Mouse (Mus musculus) myocyte (in vitro differentiated cells): Measurements from ENCODE around the gene Arf1. TPM values are rescaled to one million over a fixed set of nuclear protein-coding genes. Genes with fewer than 3 reads are reported as not detected.

Experiments
- H3K27me3 ChIP-seq: one replicate; pipeline ENCODE4 v1.6.1; 2011; ENCODE audit not compliant: control insufficient read depth, insufficient read depth, insufficient read length
- H3K36me3 ChIP-seq: one replicate; pipeline ENCODE4 v1.6.1; 2011; ENCODE audit not compliant: control insufficient read depth, insufficient read depth
- H3K4me2 ChIP-seq: one replicate; pipeline ENCODE4 v1.6.1; 2011; ENCODE audit warnings: low read depth, control low read depth
- H3K4me3 ChIP-seq: one replicate; pipeline ENCODE4 v1.5.1; 2011; ENCODE audit warnings: mild to moderate bottlenecking, control low read depth, moderate library complexity
- H3K79me2 ChIP-seq: one replicate; pipeline ENCODE4 v1.6.1; 2011; ENCODE audit not compliant: control insufficient read depth, insufficient read depth
- H3ac ChIP-seq: one replicate; pipeline ENCODE4 v1.6.1; 2011; ENCODE audit not compliant: control insufficient read depth, insufficient read length
- CEBPB ChIP-seq: IDR thresholded peaks from 2 replicates; pipeline ENCODE4 v1.6.1; 2011; ENCODE audit warnings: mild to moderate bottlenecking, moderate library complexity; ENCODE audit not compliant: poor library complexity, insufficient read depth, severe bottlenecking
- E2F4 ChIP-seq: IDR thresholded peaks from one replicate; pipeline ENCODE4 v1.6.1; 2011; ENCODE audit warnings: mild to moderate bottlenecking, control low read depth, moderate library complexity; ENCODE audit not compliant: insufficient read depth
- MAX ChIP-seq: IDR thresholded peaks from one replicate; pipeline ENCODE4 v1.6.1; 2011; ENCODE audit warnings: low read depth, mild to moderate bottlenecking, control low read depth
- MYOD1 ChIP-seq, 3 experiments: IDR thresholded peaks; one replicate each; pipeline ENCODE4 v1.6.1; 2011; ENCODE audit warnings: control low read depth in 2 of 3, low read depth in 2 of 3, mild to moderate bottlenecking in 2 of 3, moderate library complexity in 1 of 3; ENCODE audit not compliant: insufficient read length in 2 of 3, control insufficient read depth in 1 of 3
- MYOG ChIP-seq, 3 experiments: IDR thresholded peaks; one replicate each; pipeline ENCODE4 v1.6.1; 2011; ENCODE audit warnings: control low read depth in 2 of 3, low read depth in 2 of 3, mild to moderate bottlenecking in 2 of 3; ENCODE audit not compliant: insufficient read length in 2 of 3, control insufficient read depth in 1 of 3, insufficient read depth in 1 of 3
- POLR2A ChIP-seq: IDR thresholded peaks from one replicate; pipeline ENCODE4 v1.6.1; 2011; ENCODE audit warnings: low read depth, mild to moderate bottlenecking, control low read depth, moderate library complexity; ENCODE audit not compliant: insufficient read length
- POLR2AphosphoS2 ChIP-seq: IDR thresholded peaks from one replicate; pipeline ENCODE4 v1.6.1; 2011; ENCODE audit warnings: low read depth, control low read depth; ENCODE audit not compliant: insufficient read length
- REST ChIP-seq: IDR thresholded peaks from one replicate; pipeline ENCODE4 v1.6.1; 2011; ENCODE audit warnings: mild to moderate bottlenecking, control low read depth, moderate library complexity; ENCODE audit not compliant: insufficient read depth, insufficient read length
- SRF ChIP-seq: IDR thresholded peaks from one replicate; pipeline ENCODE4 v1.6.1; 2011; ENCODE audit warnings: low read depth; ENCODE audit not compliant: control insufficient read depth, insufficient read length
- TCF12 ChIP-seq: IDR thresholded peaks from one replicate; pipeline ENCODE4 v1.6.1; 2011; ENCODE audit warnings: mild to moderate bottlenecking, control low read depth; ENCODE audit not compliant: poor library complexity, insufficient read depth, severe bottlenecking
- TCF3 ChIP-seq: IDR thresholded peaks from one replicate; pipeline ENCODE4 v1.6.1; 2011; ENCODE audit warnings: low read depth, control low read depth; ENCODE audit not compliant: insufficient read length
- USF1 ChIP-seq: IDR thresholded peaks from one replicate; pipeline ENCODE4 v1.6.1; 2011; ENCODE audit warnings: low read depth, mild to moderate bottlenecking, control low read depth, moderate library complexity
- polyA plus RNA-seq: library from polyadenylated mRNA; unstranded; fragments of >200 nt; fragmentation: generic; extraction: Trizol; gene quantifications from one replicate; pipeline ENCODE4 v1.2.1, GENCODE M21; 2012; ENCODE audit warnings: missing spikeins

The Arf1 gene
- 500 TPM for polyA plus RNA-seq

DNA sequence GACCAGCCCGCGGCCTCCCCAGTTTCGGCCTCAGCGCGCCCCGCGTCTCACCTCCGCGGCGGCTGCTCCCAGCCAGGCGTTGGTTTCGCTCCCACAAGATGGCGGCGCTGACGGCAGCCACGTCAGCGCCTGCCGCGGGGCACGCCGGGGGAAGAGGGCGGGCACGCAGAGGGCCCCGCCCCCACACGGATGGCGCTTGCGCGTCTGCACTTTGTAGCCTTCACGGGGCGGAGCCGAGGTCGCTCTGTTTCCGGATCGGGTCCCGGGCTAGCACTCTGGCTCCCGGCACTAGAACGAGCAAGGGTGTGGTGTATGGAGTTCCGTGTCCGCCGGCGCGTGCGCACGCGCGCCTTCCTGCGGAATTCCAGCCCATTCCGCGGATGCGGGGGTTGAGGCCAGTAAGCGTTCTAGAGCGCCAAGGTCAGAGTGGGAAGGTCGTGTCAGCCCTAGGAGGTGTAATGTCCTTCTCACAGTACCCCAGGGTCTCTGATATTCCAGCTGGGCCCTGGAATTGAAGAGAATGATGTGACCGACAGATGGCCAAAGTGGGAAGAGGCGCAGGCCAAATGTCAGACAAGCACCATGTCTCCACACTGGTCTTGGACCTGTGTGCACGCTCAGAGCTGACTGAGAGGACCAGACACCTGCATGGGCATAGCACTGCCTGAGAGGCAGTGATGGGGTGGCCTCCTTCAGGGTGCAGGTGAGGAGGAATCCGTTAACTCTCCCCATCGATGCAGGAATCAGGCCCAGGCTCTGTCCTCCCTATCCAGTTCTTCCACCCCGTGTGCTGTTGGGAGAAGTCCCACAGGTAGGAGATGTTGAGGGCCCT is at the start of gene Arf1:
TSS of gene Arf1 (minus strand) at position 149 of the 832 bp plus-strand sequence.
- Histone ChIP-seq H3K4me3 (peak within 1 kb of the TSS; percentile 98), H3K79me2 (peaks cover 47% of the 10 kb centered on the region), H3K36me3 (peaks cover 3% of the 10 kb centered on the region), H3K4me2 (peak within 1 kb of the TSS; percentile 96), H3K27me3 (no peaks in the 10 kb centered on the region), H3ac (peak within 1 kb of the TSS; percentile 89)
- peak; percentile 88 for TF ChIP-seq POLR2A
- no peak for TF ChIP-seq MAX
- peak; percentile 86 for TF ChIP-seq POLR2AphosphoS2
- no peak for TF ChIP-seq SRF
- TF ChIP-seq CEBPB: no peak
- TF ChIP-seq TCF12: no peak
- no peak for TF ChIP-seq MYOD1 (IDR thresholded peaks at IDR 0.05; ENCODE audit: control insufficient read depth in 1 of 3, insufficient read length in 2 of 3, low read depth in 2 of 3)
- TF ChIP-seq USF1: no peak
- TF ChIP-seq REST: no peak
- TF ChIP-seq MYOG (IDR thresholded peaks at IDR 0.05; ENCODE audit: control insufficient read depth in 1 of 3, insufficient read depth in 1 of 3, insufficient read length in 2 of 3, low read depth in 2 of 3): peak in 1 of 3 experiments; percentile 48
- TF ChIP-seq E2F4: peak; percentile 34
- TF ChIP-seq TCF3: no peak

GRCm38 (mm10) chr11:59276877-59277276 is 48.8 kb upstream of the Arf1 start:
- peaks cover 43% of the 10 kb centered on the region for H3K27me3 ChIP-seq
- no peaks in the 10 kb centered on the region for H3K36me3 ChIP-seq
- TF ChIP-seq E2F4 (no peak), TCF12 (no peak), MYOG (IDR thresholded peaks at IDR 0.05; ENCODE audit: control insufficient read depth in 1 of 3, insufficient read depth in 1 of 3, insufficient read length in 2 of 3, low read depth in 2 of 3) (no peak), POLR2A (no peak), MYOD1 (IDR thresholded peaks at IDR 0.05; ENCODE audit: control insufficient read depth in 1 of 3, insufficient read length in 2 of 3, low read depth in 2 of 3) (no peak), USF1 (no peak), MAX (no peak), SRF (no peak)
- H3ac ChIP-seq: no peak overlapping the region
- no peak overlapping the region for H3K4me3 ChIP-seq
- H3K4me2 ChIP-seq: no peak overlapping the region
- H3K79me2 ChIP-seq: no peaks in the 10 kb centered on the region

GRCm38 (mm10) chr11:59274184-59274583 is 46.1 kb upstream of the Arf1 start:
- Histone ChIP-seq H3K4me3 (no peak overlapping the region), H3K4me2 (no peak overlapping the region), H3ac (no peak overlapping the region), H3K27me3 (peaks cover 21% of the 10 kb centered on the region), H3K36me3 (no peaks in the 10 kb centered on the region), H3K79me2 (no peaks in the 10 kb centered on the region)
- TF ChIP-seq MYOG (IDR thresholded peaks at IDR 0.05; ENCODE audit: control insufficient read depth in 1 of 3, insufficient read depth in 1 of 3, insufficient read length in 2 of 3, low read depth in 2 of 3): no peak
- no peak for TF ChIP-seq MYOD1 (IDR thresholded peaks at IDR 0.05; ENCODE audit: control insufficient read depth in 1 of 3, insufficient read length in 2 of 3, low read depth in 2 of 3)
- no peak for TF ChIP-seq POLR2A
- TF ChIP-seq MAX: no peak
- TF ChIP-seq SRF: no peak
- no peak for TF ChIP-seq TCF12
- TF ChIP-seq E2F4: no peak

DNA sequence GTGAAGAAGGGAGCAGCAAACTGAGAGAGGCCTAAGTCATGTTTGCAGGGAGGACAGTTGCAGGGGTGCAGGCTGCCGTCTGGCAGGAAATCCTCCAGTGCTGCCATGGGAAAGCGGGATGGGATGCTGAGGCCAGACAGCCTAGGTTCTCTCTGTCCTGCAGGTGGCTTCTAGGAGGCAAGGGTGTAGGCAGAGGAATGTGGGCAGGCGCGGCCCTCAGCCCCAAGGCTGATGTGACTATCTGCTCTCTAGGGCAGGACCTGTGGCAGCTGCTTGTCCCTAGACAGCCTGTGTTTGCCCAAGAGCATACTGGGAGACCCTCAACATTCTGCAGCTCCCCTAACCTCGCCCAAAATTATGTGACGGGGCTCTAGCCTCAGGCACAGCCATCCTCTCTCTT is 38.7 kb upstream of the Arf1 start:
- Histone ChIP-seq H3K27me3 (peaks cover 54% of the 10 kb centered on the region), H3K4me2 (no peak overlapping the region), H3K36me3 (no peaks in the 10 kb centered on the region), H3K4me3 (no peak overlapping the region), H3K79me2 (no peaks in the 10 kb centered on the region), H3ac (no peak overlapping the region)
- no peak for TF ChIP-seq TCF12
- no peak for TF ChIP-seq REST
- no peak for TF ChIP-seq MYOD1 (IDR thresholded peaks at IDR 0.05; ENCODE audit: control insufficient read depth in 1 of 3, insufficient read length in 2 of 3, low read depth in 2 of 3)
- no peak for TF ChIP-seq TCF3
- TF ChIP-seq CEBPB: no peak
- TF ChIP-seq SRF: no peak
- TF ChIP-seq POLR2A: no peak
- no peak for TF ChIP-seq E2F4
